Mouse (Mus musculus) layer of hippocampus, adult 9-11 months (tissue): ENCODE measurements around the gene Bsn.
"Not testable (repeated sequence)": the region's sequence is repeated elsewhere in the genome, so short reads cannot be mapped to it uniquely, and the experiment has no call there.

ENCODE experiments used
- DNase-seq: peaks from one replicate; pipeline ENCODE4 v3.0.0; 2022

The Bsn gene

DNA sequence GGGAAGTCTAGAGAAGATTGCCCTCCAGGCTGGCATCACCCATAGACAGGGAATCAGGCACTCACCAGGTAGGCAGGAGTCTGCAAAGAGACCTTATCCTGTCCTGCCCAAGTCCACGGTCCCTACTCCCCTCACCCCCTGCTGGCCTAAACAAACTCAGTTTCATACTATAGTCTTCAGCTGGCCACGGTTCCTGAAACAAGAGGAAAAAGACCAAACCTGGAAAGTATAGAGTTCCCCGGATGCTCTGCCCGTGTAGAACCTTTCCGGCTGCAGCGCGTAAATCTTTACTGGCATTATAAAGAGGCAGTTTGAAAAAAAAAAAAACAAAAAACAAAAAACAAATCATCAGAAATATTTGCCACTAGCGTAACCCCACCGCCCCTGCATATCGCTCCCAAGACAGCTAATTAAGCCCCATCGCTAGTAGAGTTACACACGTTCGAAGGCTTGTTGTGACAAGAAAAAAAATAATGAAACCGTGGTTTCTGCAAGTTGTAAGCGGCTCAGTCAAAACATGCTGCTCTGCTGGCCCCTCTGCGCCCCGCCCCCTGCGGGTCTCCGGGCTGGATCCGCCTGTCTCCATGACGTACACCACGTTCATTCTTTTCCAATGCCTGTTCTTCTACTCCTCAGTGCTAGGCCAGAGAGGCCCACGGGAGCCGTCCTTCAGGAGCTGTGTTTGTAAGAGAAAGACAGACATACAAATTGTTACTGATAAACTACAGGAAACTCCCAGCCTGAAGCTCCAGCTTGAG, 6.9 kb upstream of the Bsn start:
- no peak for DNase-seq

DNA sequence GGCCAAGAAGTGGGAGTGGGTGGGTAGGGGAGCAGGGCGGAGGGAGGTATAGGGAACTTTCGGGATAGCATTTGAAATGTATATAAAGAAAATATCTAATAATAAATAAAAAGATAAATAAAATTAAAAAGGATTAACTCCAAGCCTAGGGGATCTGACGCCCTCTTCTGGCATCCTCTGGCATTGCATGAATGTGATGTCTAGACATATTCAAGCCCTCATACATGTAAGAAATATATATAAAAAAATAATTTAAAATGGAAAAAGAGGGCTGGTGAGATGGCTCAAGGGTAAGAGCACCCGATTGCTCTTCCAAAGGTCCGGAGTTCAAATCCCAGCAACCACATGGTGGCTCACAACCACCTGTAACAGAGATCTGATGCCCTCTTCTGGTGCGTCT, 6.0 kb upstream of the Bsn start:
- DNase-seq = not testable (repeated sequence)

DNA sequence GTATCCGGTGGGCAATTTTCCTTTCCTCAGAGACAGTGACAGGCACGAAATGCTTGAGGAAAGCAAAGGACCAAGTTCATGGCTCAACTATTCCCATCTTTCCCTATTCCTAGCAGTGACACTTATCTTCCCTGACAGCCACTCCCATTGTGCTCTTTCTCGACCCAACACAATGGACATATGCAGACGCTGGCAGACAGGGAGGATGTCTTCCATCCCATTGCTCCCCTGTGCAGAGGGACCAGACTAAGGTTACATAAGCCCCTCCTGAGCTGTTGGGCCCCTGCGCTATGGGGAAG, 747 bp downstream of the Bsn start:
- DNase-seq = no peak

DNA sequence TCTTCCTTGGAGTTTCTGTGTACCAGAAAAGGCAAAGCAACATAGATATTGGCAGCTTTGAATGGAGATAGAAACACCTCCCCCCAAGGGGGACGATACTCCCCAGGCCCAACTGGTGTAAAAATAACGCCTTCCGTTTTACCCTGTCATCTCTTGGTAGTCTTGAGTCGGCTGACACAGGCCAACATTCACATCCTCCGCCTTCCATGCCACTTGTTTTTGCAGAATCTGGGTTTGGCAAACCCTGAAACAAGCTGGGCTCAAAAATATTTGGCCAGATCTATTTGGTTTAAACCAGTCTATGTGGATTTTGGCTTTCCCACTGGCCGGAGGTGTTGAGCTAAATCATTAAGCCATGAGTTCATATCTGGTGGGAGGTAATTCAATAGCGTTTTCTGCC, 1.2 kb downstream of the Bsn start:
- DNase-seq = no peak

DNA sequence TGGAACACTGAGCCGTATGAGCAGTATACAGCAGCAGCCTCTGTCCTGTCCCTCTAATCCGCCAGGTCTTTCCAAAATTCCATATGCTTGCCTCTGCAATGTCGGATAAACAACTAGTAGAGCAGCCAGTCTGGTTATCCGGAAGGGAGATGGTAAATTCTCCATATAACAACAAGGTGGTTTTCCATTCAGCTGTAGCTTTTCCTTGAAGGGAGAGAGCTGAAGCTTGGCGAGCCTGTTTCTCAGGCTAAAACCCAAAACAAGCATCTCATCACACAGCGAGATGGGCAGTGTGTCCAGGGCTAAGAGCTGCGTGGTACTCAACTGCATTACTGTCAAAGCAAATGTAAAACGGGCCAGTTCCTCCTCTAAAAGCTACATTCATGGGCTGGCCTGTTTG, 1.7 kb downstream of the Bsn start:
- no peak for DNase-seq

DNA sequence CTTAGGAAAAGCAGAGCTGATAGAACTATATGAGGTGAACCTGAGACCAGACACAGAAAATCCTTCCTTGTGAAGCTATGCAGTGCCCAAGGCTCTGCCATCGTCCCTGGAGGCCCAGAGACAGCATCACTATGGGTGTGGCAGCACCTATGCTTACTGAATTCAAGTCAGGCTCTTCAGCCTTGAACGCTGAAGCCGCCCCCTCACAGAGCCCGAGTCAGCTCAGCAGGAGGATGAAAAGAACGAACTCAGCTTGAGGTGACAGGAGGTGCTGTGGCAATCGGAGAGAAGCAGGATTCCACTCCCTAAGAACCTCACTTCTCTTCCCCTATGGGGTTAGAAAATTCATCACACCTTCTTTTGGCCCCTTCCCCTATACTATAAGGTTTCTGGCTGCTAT, 2.6 kb downstream of the Bsn start:
- DNase-seq = no peak

DNA sequence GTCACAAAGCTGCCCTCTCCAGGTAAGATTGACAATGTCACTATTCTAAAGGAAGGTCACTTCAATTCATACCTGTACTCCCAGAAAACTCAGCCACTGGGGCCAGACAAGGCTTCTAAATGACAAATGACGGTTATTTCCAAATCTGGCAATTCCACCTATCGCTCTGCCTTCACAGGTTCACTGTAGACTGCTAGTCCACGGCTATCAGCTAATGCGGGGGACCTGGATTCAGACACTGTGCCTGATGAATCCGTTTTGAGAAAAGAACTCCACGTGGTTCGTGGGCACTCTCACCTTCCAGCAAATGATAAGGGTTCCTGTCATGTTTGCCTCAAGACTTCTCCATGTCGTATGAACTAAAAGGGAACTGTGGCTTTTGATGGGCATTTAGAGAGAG, 4.4 kb downstream of the Bsn start:
- DNase-seq = no peak

DNA sequence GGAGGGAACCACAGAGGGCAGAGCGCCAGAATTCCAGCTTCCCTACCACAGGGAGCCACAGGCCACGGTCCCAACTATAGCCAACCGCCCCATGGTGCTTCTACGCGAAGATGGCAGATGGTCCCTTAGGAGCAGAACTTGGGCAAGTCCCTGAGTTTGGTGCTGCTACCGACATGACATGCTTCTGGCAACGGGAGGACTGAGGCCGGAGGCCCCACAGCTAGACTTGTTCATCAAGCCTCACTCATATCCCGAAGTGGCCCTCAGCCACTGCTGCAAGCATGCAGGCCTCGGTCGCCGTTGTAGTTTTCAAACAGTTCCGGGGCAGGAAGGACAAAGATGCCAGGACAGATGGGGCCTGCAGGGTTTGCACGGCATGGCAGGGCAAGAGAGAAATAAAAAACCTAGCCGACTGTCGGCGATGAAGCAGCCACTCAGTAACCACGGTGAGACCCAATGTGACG, 6.6 kb downstream of the Bsn start:
- DNase-seq = no peak

DNA sequence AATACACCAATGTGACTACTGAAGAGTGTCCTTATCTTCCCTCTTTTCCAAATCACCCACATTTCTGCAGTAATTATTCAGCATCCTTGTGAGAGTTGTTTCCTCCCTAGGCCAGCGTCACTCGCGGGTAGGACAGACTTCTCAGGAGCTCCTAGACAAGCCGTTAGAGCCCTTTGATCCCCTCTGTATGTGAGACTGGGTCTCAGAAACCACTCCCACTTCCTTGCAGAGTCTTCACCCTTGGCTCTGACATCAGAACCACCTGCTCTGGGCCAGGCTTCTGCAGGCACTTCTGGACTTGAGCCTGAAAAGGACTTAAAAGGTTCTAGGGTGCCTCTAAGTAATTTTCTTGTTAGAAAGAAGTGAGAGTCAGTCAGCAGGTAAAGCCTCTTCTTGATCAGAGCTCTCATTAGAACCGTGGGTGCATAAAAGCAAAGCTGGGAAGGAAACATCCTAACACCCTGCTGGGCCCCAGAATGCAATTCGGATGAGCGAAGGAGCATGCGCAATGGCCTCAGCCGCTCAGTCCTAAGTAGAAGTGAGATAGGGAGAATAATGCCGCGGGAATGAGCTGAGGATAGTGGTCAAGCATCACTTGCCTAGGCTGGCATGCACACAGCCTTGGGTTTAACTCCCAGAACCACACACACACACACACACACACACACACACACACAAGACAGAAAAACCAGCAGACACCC, 7.2 kb downstream of the Bsn start:
- DNase-seq = no peak

DNA sequence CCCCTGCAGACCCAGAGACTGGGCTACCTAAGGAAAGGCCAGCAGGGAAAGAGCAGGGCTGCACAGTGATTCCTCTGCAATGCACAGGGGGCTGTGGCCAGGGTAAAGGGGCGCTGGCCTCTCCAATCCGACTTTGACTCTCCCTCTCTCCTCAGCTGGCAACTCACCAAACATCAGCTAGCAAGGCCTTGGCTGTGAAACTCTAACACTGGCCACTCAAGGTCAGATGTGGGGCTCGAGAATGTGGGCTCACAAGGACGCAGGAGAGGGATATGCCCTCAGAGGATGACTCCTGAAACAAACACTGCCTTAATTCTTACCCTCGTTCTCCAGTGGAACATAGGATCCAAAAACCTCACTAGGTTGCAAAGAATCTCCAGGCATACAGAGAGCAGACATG, 11.8 kb downstream of the Bsn start:
- DNase-seq = no peak

DNA sequence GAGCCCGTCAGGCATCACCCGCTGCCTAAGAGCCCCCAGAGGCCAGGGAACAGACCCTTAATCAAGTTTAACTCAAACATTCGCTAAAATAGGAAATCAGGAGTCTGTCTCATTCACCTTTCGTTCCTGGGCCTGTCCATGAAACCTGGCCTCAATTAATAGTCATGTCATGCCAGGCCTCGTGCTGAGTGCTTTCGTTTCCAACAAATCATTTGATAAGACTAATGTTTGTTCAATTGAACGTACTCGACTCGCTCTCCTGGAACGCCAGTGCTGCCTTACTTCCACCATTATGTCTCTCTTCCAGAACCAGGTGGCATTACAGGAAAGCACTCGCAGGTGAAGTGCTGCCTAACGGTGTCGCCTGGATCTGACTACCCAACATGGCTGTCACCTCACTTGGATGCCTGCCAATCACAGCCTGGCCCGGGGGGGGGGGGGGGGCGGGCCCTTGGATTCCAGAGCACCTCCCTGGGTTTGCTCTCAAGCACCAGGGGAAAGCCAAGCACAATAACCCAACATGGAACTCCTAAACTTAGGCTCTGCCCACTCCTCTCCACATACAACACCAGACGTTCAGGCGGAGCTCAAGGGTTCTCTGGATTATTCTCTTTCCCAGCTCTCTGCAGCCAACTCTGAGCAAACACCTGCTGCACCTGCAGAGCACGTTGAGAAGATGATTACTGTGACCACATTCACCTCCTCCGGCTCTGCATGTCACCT, 14.9 kb downstream of the Bsn start:
- no peak for DNase-seq

DNA sequence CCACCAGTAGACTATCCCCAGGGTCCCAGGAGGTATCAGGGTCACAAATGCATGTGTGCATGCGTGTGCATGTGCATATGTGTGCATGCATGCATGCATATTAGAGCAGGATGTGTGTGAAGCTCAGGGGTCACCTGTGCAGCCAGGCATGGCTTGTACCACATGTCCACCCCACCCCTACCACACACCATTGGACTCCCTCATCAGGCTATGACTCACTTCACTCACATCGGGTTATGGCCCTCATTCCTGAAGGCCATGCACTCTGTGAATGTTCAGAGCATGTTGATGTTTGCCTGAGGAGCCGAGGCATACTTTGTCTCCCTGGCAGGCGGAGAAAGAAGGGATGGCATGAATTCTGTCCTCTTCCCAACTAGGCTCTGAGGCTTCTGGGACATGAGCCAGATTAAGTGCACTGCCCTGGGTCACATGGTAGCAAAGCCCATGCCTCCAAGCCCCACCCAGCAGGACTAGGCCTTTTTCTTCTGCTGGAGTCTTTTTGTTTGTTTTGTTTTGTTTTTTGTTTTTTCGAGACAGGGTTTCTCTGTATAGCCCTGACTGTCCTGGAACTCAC, 17.3 kb downstream of the Bsn start:
- DNase-seq = no peak

DNA sequence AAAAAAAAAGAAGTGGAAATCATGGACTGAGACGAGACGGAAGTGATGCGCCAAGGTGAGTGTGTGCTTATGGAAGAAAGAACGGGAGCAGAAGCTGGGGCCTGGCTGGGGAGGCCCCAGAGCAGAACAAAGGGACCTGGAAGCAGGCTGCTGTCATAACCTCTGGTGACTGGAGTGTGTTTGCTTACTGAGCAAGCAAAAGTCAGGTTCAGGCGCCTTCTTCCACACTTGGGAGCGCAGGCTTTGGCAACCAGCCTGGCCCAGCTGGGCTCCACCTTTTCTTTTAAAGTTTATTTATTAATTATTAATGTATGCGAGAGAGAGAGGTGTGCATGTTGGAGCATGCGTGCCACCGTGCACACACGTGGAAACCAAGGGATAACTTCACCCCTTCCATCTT, 20.4 kb downstream of the Bsn start:
- no peak for DNase-seq

DNA sequence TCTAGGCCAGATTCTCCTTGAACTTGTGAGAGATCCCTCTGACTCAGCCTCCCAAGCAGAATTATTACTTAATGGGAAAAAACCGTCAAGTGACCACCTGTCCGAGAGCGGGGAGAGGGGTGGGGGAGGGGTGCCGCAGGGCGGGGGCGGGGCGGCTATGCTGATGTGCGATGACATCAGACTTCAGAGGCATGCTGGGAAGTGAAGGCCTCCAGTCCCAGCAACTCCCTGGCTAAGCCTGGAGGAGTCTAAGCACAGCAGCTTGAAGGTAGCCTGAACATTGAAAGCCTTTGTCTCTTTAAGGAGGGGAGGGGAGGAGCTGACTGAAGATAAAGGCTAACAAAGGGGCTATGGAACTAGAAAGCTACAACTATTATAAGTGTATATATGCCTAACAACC, 25.0 kb downstream of the Bsn start:
- DNase-seq = no peak

DNA sequence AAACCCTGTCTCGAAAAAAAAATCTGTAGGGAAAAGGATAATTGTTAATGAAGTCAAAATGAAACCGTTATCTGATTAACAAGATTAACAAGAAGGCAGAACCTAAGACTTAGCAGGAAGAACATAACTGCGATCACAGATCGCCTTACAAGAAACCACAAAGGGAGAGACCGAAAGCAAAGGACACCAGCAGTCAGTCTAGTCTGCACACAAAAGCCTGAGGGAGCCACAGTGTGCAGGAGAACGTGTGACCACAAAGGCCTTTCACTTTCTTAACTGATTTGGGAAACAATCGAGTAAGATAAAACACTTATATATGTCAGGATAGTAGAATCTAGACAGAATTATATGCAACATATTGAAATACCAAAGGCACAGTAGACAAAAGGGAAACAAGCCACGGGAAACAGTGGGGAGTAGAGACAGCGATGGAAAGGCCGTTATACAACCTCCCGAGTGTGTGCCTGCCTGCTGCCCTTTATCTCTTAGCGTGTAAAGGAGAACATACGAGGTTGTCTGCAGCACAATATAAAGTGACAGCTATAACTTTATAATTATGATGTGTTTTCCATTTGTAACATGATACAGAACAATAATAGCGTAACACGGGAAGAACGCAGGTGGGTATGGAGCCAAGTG, 26.4 kb downstream of the Bsn start:
- DNase-seq = no peak

DNA sequence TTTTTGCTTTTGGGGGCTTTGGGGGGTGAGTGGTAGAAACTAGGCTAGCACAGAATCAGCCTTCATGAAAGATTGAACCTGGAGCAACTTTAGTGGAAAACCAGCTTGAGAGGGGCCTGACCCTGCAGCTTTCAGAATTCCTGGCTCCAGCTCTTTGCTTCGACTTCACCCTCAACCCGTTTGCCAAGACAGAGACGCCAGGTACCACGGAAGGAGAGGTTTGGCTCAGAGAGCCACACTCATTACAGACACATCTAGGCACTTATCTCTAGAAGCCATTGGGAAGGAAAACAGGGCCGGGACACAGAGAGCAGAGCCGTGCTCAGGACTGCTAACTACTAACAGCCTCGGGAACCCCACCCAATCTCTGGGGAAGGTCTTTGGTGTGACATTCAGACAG, 32.3 kb downstream of the Bsn start:
- DNase-seq = no peak

DNA sequence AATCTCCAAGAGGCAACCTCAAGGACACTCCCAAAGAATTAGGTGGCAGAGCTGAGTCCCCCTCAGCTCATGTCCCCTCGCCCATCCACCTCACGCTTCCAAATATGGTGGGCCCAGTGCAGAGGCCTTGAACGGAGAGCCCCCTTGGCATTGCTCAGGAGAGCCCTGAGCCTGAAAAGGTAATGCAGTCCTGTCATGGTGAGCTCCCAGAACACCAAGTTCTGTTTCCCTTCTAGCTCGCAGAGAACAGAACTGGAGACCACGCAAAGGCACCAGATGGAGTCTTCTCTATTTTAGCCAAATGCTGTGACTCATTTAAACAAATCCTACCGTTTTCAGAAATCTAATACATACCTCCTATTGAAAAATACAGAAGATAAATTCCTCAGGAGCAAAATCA, 32.7 kb downstream of the Bsn start:
- peak; percentile 79 for DNase-seq

DNA sequence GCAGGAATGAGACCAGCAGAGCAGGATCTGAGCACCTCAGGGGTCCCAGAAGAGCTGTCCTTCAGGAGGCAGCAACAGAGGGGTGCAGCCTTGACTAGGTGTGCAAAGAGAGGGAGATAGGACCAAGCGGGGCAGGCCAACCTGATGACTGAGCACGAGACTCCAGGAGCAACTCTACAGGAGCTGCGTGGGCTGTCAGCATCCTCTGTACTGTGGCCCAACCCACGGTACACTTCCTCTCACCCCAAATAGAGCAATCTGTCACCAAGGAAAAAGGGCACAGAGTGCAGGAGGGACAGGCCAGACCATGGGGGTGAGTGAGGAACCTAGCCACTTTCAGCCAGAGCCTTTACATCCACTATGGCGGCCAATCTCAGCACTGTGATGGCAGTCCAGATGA, 33.4 kb downstream of the Bsn start:
- DNase-seq = peak; percentile 40

DNA sequence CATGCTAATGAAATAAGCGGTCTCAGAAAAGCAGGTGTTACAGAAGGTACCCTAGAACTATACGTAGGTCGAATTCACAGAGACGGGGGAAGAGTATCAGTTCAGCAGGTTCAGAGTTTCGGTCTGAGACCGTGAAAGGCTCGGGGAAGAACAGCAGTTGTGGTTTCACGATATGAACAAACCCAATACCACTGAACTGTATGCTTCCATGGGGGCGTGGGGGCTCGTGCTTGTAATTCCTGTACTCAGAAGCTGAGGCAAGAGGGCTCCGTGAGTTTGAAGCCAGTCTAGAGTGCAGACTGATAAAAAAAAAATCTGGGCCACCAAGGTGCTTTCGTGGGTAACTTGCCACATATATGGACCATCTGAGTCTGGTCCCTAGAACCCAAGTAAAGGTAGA, 35.4 kb downstream of the Bsn start:
- no peak for DNase-seq

DNA sequence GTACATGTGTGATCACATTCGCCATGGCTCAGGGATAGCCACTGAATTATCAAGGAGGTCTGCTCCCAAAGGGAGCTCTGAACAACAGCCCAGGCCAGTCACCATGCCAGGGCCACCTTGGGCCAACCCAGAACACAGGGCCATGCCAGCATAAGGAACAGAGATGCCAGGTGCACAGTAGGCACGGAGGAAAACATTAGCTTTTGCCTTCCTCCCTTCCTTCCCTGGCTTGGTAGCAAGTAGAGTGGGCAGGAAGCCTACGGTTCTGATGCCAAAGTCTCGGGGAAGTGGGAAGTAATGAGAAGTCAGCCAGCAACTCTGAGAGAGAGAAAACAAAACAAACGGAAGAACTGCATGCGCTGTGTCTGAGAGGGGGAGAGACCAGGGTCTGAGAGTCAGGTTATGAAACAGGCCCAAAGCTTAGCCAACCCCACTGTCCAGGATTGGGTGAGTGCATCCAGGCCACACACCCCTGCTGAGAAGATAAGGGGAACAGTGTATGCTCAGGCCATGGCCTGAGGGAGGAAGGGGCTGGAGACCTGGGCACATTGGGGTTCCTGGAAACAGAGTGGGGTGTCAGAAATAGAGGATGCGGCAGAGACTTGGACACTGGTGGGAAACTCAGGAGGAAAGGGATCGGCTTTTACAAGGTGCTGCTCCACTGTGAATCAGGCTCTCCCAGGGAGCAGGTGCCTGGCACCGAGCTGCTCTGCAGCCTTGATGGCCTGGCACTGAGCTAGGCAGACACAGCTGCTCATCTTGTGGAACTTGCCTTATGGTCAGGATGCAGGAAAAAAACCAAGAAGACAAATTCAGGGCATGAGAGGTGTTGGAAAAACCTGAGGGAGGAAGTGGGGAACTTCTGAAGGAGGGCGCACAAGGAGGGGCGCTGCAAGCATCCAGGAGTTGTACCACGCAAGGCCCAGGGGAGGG, 36.4 kb downstream of the Bsn start:
- peak; percentile 77 for DNase-seq

DNA sequence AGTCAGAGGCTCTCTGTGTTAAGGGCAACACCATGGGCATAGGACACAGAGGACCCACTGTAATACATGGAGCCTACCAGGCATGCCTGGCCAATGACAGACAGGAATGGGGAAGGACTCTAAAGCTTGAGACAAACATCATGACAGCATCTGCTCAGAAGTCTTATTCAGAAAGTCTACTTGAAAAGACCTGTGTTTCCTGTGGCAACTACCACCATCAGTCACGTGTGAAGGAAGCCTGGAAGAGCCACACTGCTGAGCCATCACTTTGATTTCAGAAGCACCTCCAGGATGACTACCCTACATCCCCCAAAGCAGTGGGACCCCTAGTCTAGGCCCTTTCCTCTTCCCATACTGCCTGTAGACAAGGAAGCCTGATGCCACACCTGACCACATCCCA, 39.7 kb downstream of the Bsn start:
- DNase-seq = no peak

DNA sequence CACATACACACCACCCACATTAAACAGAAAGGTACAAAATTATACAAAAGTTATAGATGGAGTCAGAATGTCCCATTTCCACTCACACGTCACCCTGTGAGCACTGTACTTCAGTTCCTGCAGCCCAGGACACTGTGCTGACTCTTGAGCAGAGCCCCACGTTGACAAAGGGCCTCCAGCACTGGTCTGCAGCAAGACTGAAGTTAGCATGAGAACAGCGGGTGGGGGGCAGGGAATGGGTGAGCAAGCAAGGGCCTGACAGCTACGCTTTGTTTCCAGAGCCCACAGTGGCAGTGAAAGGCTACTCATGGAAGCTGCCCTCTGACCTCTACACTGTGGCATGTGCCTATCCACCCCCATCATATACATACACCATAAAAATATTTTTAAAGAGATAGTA, 40.4 kb downstream of the Bsn start:
- no peak for DNase-seq
